Mouse (Mus musculus) adrenal gland, adult 2 months (tissue): ENCODE results near the gene Golim4. TPM values are rescaled to one million over a fixed set of nuclear protein-coding genes. Genes with fewer than 3 reads are reported as not detected.
A peak's percentile ranks its signal among the peaks of the same experiment; 100 is the strongest.
"Not testable (repeated sequence)": the region's sequence is repeated elsewhere in the genome, so short reads cannot be mapped to it uniquely, and the experiment has no call there.

Experiments
- DNase-seq: peaks from one replicate; pipeline ENCODE4 v3.0.0; 2021
- long read RNA-seq: library from polyadenylated mRNA; stranded (forward); transcript quantifications from one replicate; pipeline ENCODE4 v2.0.0, GENCODE M21; 2021
- polyA plus RNA-seq: library from polyadenylated mRNA; depleted of rRNA; stranded (reverse); fragments of >200 nt; gene quantifications from 2 replicates; pipeline ENCODE4 v1.2.3, GENCODE M21; 2012; rRNA removed
- total RNA-seq, 2 experiments: library from RNA; stranded (reverse); gene quantifications; 2 replicates each; pipeline ENCODE4 v1.2.3; 2021

The Golim4 gene
- total RNA-seq = 10 to 100 TPM; 57.4 to 93.6 TPM
- 75.3 and 116 TPM in 2 replicates for polyA plus RNA-seq
- long read RNA-seq, full-length matches to known transcripts = 24 of 31 reads
- long read RNA-seq, partial matches to known transcripts = 2 of 31 reads
- long read RNA-seq, other reads (novel, unspliced or antisense) = 5 of 31 reads

- peak; percentile 98 for DNase-seq
Measured at GRCm38 (mm10) chr3:75956551-75957302, at the start of gene Golim4. TSS of gene Golim4 (minus strand) at chr3:75956949.

DNA sequence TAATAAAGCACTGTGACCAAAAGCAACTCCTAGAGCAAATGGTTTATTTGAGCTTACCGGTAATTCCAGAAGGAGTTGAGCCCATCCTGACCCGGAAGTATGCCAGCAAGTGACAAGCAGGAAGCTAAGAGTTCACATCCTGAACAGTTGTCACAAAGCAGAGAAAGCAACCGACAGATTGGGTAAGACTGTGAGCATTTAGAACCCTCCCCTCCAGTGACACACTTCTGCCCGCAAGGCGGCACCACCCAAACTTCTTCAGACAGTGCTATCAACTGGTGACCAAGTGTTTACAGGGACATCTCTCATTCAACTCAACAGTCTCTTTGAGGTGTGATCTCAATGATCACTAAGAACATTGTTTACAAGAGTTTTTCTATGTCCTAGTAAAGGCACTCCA, 48.9 kb upstream of the Golim4 start:
- DNase-seq = no peak

DNA sequence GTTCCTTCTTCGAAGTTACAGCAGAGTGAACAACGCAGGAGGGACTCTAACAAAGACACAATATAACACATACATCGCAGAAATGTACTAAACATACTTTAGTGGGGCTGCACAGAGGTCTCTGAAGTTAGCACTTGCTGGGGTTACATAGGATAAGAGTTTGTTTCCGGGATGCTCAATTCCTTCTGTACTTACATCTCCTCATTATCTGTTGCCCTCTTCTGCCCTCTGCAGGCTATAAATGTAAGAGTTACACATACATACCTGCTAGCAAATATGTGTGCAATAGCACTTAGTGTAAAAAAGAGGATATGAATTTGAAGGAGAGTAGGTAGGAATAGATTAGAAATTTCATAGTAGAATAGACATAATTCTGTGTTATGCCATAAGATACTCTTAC, 44.4 kb upstream of the Golim4 start:
- peak; percentile 25 for DNase-seq

- no peak for DNase-seq
Measured at GRCm38 (mm10) chr3:76000481-76000880, 43.7 kb upstream of the Golim4 start.

DNA sequence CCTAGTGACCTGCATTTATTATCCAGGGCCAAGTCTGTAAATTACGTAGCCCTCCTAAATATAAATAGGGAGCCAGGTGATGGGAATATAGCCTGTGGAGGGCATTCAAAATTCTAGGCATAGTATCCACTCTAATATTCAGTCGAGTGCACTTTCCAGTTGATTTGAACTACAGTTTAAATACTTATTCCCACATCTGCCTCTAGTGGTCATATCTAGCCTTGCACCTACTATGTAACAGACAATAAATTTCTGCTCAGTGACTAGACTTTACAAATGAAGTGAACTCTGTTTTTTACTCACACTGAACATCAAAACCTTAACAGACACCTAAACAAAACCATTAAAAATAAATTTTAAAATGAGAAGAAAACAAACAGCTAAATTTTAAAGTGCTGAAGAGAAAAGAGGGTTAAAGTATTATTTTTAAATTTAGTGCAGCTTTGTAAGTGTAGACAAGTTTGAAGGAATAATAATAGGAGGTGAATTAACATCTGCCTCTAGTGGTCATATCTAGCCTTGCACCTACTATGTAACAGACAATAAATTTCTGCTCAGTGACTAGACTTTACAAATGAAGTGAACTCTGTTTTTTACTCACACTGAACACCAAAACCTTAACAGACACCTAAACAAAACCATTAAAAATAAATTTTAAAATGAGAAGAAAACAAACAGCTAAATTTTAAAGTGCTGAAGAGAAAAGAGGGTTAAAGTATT, 24.4 kb upstream of the Golim4 start:
- not testable (repeated sequence) for DNase-seq

- not testable (repeated sequence) for DNase-seq
Measured at GRCm38 (mm10) chr3:75962784-75963772, 6.3 kb upstream of the Golim4 start.

DNA sequence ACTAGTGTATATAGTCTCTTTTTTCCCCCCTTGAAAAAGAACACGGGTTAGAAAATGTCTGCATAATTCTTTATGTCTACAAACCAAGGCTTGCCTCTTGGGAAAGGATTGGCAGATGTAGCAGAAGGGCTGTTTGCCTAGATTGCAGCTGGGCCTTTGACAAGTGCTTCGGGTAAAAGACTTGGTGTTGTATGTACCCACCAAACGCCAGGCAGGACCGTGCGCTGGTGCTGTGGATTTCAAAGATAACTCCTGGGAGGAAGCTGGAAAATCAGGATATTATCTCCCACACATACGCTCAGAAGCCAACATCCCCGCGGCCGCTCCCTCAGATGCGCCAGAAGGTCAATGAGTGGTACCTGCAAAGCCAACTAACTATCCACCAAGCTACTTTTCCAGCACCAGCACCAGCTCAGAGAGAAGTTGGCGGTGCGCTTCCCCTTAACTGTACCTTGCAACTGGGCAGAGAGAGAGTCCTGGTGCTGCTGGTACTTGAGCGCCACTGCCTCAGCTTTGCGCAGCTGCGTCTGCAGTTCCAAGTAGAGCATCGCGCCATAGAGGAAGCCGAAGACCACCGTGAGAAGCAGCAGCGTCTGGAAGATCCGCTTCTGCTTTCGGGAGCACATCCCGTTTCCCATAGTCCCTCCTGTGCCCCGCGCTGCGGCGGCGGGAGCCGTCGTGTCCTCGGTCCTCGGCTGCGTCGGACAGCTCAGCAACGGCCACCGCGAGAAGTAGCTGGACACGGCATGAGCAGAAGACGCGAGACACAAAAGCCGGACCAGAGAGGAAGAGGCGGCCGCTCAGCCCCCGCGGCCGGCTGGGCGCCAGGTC, 873 bp downstream of the Golim4 start:
- DNase-seq = peak; percentile 40

DNA sequence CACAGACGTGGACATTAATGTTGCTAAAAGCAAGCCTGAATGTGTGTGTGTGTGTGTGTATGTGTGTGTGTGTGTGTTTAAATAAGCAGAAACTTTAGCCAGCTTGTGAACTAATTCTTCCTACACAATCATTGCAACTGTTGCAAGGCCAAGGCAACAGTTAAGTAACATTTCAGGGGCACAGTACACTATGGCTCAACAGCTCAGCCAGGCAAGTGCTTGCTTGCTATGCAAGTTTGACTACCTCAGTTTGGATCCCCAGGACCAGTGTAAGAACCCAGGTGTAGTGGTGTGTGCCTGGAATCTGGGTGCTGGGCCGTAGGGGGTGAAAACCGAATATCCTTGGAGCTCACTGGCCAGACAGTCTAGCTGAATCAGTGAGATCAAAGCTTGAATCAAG, 2.6 kb downstream of the Golim4 start:
- DNase-seq = peak; percentile 70

GRCm38 (mm10) chr3:75952328-75953060, 4.3 kb downstream of the Golim4 start:
- no peak for DNase-seq

DNA sequence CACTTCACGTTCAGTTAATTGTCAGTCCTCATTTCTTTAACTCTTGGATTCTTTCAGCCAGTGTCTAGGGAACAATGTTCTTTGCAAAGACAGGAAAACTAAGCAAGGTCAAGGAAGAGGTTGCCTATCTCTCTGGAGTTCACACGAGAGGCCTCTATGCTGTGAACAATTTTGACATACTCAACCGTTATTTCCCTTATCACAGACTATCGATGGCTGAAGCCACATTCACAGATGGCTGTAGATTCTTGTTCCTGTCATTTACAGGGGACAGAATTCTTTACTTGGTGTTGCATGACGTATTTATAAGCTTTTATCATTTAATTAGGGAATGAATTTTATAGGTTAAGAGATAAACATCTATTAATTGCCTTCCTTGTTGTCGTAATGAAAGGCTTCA, 5.9 kb downstream of the Golim4 start:
- DNase-seq = no peak

DNA sequence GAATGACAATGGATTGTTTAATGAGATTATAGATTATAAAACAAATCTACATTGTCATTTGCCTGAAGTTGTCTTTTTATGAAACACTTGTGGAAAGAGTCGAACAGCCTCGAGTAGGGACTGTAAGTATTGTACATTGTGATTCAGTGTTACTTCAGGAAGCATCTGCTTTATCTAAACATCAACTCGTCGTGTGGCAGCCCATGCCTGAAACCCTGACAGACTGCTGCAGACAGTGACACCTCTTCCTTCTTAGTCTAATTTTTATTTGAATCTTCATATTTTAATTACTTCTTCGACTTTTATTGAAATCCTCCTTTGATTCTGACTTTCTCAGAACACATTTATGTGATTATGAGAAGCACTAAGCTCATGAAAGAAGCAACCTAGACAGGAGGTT, 7.4 kb downstream of the Golim4 start:
- DNase-seq = no peak

- peak; percentile 44 for DNase-seq
Measured at GRCm38 (mm10) chr3:75948541-75949095, 8.1 kb downstream of the Golim4 start.

DNA sequence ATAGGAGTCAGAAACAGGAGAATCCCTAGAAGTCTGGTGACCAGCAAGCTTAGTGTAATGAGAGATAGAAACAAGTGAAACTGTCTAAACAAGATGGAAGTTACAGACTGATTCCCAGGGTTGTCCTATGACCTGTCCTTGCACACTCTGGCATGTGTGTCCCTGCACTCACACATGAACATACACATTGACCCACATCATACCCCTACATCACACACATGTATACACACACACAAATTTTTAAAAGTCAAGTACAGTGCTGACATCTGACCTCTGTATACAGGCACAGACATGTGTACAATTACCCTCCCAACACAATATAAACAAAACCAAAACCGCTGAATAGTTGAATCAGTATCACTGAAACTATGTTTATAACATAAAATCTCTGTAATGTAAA, 8.7 kb downstream of the Golim4 start:
- no peak for DNase-seq

DNA sequence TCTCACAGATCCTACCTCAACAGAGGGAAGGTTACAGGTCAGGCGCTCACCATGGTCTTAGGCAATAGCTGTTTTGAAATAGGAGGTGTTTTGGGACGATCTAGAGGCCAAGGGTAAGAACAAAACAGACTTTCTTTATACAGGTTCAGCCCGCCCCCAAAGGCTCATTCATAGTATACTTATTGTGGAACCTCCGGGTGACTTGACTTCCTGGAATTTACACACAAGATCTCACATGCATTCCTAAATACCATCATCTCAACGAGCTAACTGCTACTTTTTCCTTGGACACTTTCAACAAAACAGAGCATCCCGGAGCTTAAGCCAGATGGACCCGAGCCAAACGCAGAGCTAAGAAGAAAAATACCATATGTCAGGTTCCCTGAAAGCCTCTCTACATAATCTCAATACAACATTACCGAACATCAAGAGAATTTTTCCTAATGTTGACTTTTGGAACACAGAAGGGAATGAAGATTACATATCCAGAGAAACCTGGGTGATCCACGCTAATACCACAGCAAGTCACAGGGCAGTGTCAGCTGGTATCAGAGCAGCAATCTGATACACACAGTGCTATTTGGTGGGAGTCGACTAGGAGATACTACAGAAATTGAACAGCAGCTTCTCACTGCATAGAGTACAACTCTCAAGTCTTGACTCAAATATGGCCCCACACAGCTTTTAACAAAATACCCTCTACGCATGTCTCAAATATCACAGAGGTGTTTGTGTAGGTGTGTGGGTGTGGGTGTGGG, 14.3 kb downstream of the Golim4 start:
- DNase-seq = no peak

GRCm38 (mm10) chr3:75941864-75942263, 14.9 kb downstream of the Golim4 start:
- DNase-seq = no peak

DNA sequence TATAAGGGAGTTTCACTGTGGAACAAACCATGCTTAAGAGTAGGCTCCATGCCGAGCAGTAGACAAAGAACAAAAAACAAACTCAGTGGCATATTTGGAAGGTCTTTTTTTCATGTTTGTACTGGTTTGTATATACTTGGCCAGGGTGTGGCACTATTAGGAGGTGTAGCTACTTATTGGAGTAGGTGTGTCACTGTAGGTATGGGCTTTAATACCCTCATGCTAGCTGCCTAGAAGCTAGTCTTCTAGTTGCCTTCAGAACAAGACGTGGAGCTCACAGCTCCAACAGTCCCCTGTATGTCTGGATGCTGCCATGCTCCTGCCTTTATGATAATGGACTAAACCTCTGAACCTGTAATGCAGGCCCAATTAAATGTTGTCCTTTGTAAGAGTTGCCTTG, 20.6 kb downstream of the Golim4 start:
- no peak for DNase-seq

DNA sequence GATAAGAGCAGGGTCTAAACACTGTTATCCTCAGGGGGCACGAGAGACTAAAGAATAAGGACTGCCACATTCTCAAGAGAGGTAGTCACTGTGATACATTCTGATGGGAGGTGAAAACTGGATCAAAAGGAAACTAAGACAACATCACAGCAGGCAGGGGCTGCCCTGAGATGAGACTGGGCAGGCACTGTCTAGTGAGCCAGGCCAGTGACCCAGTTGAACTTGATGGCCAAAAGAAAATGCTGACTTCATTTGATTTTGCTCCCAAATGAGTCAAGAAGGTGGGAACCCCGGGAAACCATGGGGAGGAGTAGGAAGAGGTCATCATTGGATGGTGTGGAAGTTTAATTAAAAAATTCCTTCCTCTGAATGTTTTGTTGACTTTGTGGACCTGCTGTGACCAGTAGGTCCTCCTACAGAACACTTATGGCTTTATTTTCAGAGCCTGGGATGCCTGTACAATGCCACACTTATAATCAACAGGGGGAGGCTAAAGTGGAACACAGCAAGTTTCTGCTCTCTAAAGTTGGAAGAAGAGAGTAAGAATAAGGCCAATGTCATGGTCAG, 26.0 kb downstream of the Golim4 start:
- DNase-seq = no peak

DNA sequence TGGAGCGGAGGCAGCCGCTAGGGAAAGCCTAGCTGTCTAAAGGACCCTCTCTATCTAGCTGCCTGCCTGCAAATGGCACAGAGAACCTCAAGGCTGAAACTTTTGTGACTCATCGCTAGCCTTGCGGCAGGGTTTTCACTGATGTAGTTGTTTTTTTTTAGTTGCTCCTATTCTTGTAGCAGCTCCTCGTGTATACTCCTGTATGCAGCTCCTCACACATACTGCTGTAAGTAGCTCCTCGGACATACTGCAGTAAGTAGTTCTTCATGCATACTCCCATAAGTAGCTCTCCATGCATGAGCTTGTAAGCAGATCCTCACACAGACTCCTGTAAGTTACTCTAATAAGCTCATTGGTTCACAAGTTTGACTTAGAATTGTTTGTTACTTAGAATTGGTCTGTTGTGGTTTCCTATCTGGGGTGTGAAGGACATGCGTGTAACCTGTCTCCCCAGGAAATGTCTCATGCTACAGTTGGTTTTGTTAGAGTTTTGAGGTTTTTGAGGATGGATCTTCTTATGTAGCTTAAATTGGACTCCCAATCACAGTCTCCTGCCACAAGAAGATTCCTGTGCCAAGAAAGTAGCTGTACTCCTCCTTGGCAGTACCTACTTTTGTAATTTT, 26.7 kb downstream of the Golim4 start:
- DNase-seq = peak; percentile 84
